Mouse (Mus musculus): ENCODE measurements at regions not wholly inside any gene's neighbourhood (a gene's known extent, or its start where the extent isn't known, plus 50 kb on each side); places are given as distances from the start of the nearest gene placed in this dataset.

DNA sequence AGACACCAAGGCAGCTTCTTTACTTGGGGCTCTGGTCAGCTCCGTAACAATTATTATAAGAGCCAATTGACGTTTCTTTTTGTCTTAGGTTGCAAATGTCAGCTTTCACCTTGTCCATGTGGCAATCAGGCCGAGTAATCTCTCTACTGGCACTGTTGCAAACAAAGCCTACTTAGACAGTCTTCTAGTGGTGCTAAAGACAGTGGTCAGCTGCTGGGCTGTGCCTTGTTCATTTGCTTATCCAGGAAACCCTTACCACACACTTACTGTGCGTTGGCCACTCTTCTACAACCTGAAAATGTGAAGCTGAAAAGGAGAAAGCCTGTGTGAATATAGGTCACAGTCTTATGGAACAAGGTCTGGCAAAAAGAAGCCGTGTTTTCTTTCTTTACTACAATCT lies 181.6 kb upstream of the Rasgrp1 start:
- Histone ChIP-seq H3K27me3 (replicated peaks; ENCODE audit: low read depth, poor library complexity, severe bottlenecking) (no peaks in the 10 kb centered on the region), H3K4me3 (no peak overlapping the region), H3K9me3 (no peaks in the 10 kb centered on the region), H3K4me1 (no peaks in the 10 kb centered on the region), H3K27ac (replicated peaks) (no peak overlapping the region), H3K36me3 (replicated peaks) (no peaks in the 10 kb centered on the region)
- no peak for DNase-seq (ENCODE audit: low spot score)
- WGBS = 81% methylated on average over 5 of the region's 5 CpGs

DNA sequence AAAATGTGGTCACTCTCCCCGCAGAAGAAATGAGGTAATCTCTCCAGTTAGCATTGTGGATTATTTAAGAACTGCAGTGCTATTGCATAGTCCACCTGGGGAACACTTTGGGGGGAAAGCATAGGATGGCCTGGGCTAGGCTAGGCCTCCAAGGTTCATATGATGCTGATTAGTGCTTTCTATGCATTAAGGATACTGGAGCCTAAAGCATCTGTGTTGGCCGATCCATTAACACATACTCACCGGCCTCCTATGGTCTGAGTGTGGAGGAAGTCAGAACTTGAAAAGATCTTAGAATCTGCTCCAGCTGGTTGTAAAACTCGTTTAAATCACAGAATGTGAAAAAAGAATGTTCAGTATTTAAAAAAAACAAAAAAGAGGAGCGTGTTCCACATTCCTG lies 196.1 kb upstream of the Rasgrp1 start:
- no peak overlapping the region for H3K4me3 ChIP-seq
- H3K9me3 ChIP-seq = no peaks in the 10 kb centered on the region
- no peak overlapping the region for H3K27ac ChIP-seq (replicated peaks)
- peaks cover 4% of the 10 kb centered on the region for H3K4me1 ChIP-seq
- no peak for DNase-seq (ENCODE audit: low spot score)
- no peaks in the 10 kb centered on the region for H3K36me3 ChIP-seq (replicated peaks)
- WGBS = 68% methylated on average over 5 of the region's 5 CpGs
- peaks cover 7% of the 10 kb centered on the region; the same call in 1 of the 2 replicates for H3K27me3 ChIP-seq (replicated peaks; ENCODE audit: low read depth, poor library complexity, severe bottlenecking)

GRCm38 (mm10) chr2:117539285-117539684 lies 196.5 kb upstream of the Rasgrp1 start:
- no peaks in the 10 kb centered on the region for H3K9me3 ChIP-seq
- no peak for DNase-seq (ENCODE audit: low spot score)
- no peaks in the 10 kb centered on the region for H3K36me3 ChIP-seq (replicated peaks)
- peaks cover 4% of the 10 kb centered on the region for H3K4me1 ChIP-seq
- WGBS = 38% methylated on average over 3 of the region's 3 CpGs
- H3K27ac ChIP-seq (replicated peaks) = no peak overlapping the region; the same call in 1 of the 2 replicates
- H3K27me3 ChIP-seq (replicated peaks; ENCODE audit: low read depth, poor library complexity, severe bottlenecking) = peaks cover 7% of the 10 kb centered on the region; the same call in 1 of the 2 replicates
- H3K4me3 ChIP-seq = no peak overlapping the region

GRCm38 (mm10) chr2:117541471-117541870 lies 198.7 kb upstream of the Rasgrp1 start:
- Histone ChIP-seq H3K4me1 (peaks cover 4% of the 10 kb centered on the region), H3K27ac (replicated peaks) (no peak overlapping the region), H3K9me3 (no peaks in the 10 kb centered on the region), H3K36me3 (replicated peaks) (no peaks in the 10 kb centered on the region), H3K27me3 (replicated peaks; ENCODE audit: low read depth, poor library complexity, severe bottlenecking) (peaks cover 7% of the 10 kb centered on the region; the same call in 1 of the 2 replicates), H3K4me3 (no peak overlapping the region)
- 20% methylated on average over 6 of the region's 6 CpGs for WGBS
- peak; percentile 68 for DNase-seq (ENCODE audit: low spot score)

GRCm38 (mm10) chr2:117542298-117542697 lies 199.5 kb upstream of the Rasgrp1 start:
- no peaks in the 10 kb centered on the region for H3K36me3 ChIP-seq (replicated peaks)
- peaks cover 4% of the 10 kb centered on the region for H3K4me1 ChIP-seq
- H3K9me3 ChIP-seq = no peaks in the 10 kb centered on the region
- no peak overlapping the region for H3K4me3 ChIP-seq
- H3K27me3 ChIP-seq (replicated peaks; ENCODE audit: low read depth, poor library complexity, severe bottlenecking) = peaks cover 7% of the 10 kb centered on the region; the same call in 1 of the 2 replicates
- peak overlapping the region; percentile 25; the same call in 1 of the 2 replicates for H3K27ac ChIP-seq (replicated peaks)
- DNase-seq (ENCODE audit: low spot score) = no peak
- 84% methylated on average over 4 of the region's 4 CpGs for WGBS

DNA sequence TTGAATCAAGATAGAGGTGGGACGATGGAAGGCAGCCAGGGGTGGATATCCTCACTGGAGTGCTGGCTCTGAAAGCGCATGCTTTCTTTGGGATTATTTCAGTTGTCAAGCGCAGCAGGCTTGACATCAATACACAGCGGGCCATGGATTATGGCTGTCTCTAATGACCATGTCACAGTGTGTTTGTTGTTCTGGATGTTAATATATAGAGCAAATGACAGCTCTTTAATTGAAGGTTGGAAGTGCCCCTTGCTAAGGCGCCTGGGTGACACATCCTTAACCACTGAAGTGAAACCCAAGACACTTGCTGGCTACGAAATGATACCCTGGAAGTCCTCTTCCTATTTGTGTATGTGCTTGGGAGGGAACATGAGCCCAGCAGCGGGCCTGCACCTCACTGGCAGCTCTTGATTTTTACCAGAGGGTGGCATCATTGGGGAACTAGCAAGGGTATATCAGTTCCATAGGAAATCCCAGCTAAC lies 200.5 kb upstream of the Rasgrp1 start:
- Histone ChIP-seq H3K4me3 (no peak overlapping the region), H3K4me1 (peaks cover 4% of the 10 kb centered on the region), H3K36me3 (replicated peaks) (no peaks in the 10 kb centered on the region), H3K27me3 (replicated peaks; ENCODE audit: low read depth, poor library complexity, severe bottlenecking) (peaks cover 7% of the 10 kb centered on the region; the same call in 1 of the 2 replicates), H3K27ac (replicated peaks) (no peak overlapping the region), H3K9me3 (no peaks in the 10 kb centered on the region)
- peak; percentile 23 for DNase-seq (ENCODE audit: low spot score)
- 72% methylated on average over 7 of the region's 7 CpGs for WGBS

- Histone ChIP-seq H3K27ac (replicated peaks) (no peak overlapping the region), H3K9me3 (no peaks in the 10 kb centered on the region), H3K36me3 (replicated peaks) (no peaks in the 10 kb centered on the region), H3K4me1 (no peaks in the 10 kb centered on the region), H3K4me3 (no peak overlapping the region), H3K27me3 (replicated peaks; ENCODE audit: low read depth, poor library complexity, severe bottlenecking) (no peaks in the 10 kb centered on the region)
- DNase-seq (ENCODE audit: low spot score) = no peak
- WGBS = 78% methylated on average over 4 of the region's 4 CpGs
Observed at GRCm38 (mm10) chr2:117548273-117548672, 205.5 kb upstream of the Rasgrp1 start.

DNA sequence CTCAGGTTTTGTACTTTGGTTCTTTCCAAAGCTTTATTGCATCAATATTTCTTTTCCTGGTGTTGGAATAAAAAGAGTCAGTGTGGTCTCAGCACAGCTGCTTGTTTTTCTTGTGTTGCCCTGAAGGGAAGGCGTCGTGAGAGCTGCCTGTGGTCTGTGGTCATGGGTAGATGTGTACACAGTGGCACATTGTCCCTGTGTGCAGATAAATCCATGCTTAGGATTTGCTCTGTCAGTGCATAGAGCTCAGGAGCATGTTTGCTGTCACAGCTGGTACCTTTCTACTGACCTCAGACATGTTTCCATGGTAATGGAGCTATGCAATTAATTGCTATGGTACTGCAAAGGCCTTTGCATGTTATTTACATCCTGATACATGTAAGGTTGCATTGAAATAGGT lies 213.5 kb upstream of the Rasgrp1 start:
- Histone ChIP-seq H3K4me3 (no peak overlapping the region), H3K27ac (replicated peaks) (no peak overlapping the region), H3K36me3 (replicated peaks) (no peaks in the 10 kb centered on the region), H3K4me1 (0 out of 2 replicates have a peak, but pooled peaks cover 3% of the 10 kb centered on the region), H3K27me3 (replicated peaks; ENCODE audit: low read depth, poor library complexity, severe bottlenecking) (no peaks in the 10 kb centered on the region), H3K9me3 (no peaks in the 10 kb centered on the region)
- 57% methylated on average over 2 of the region's 2 CpGs for WGBS
- DNase-seq (ENCODE audit: low spot score) = no peak

GRCm38 (mm10) chr2:117570987-117571386 lies 228.2 kb upstream of the Rasgrp1 start:
- no peaks in the 10 kb centered on the region for H3K36me3 ChIP-seq (replicated peaks)
- peak; percentile 45 for DNase-seq (ENCODE audit: low spot score)
- 61% methylated on average over 7 of the region's 7 CpGs for WGBS
- no peaks in the 10 kb centered on the region for H3K9me3 ChIP-seq
- no peak overlapping the region; the same call in 1 of the 2 replicates for H3K27ac ChIP-seq (replicated peaks)
- H3K27me3 ChIP-seq (replicated peaks; ENCODE audit: low read depth, poor library complexity, severe bottlenecking) = no peaks in the 10 kb centered on the region
- peaks cover 13% of the 10 kb centered on the region; the same call in 1 of the 2 replicates for H3K4me1 ChIP-seq
- H3K4me3 ChIP-seq = no peak overlapping the region

DNA sequence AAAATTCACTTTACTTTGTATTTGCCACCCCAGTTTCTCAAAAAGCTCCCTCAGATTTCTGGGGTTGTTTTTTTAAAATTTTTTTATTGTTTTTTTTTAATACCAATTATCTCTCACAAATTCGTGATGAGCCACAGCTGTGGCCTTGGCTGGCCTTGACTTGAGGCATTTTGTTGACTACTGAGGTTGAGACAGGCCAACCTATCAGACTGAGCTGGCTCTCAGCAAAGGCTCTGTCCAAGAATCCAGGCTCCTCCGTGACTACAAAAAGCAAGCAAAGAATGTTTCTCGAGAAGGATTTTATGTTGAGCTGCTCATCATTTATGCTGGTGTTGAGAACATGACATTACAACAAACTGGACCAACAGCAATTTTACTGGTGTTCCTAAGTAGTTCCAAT lies 244.6 kb upstream of the Rasgrp1 start:
- no peaks in the 10 kb centered on the region for H3K4me1 ChIP-seq
- H3K27ac ChIP-seq (replicated peaks) = no peak overlapping the region
- WGBS = 81% methylated on average over 3 of the region's 3 CpGs
- no peak for DNase-seq (ENCODE audit: low spot score)
- no peak overlapping the region for H3K4me3 ChIP-seq
- H3K27me3 ChIP-seq (replicated peaks; ENCODE audit: low read depth, poor library complexity, severe bottlenecking) = no peaks in the 10 kb centered on the region
- H3K36me3 ChIP-seq (replicated peaks) = no peaks in the 10 kb centered on the region
- H3K9me3 ChIP-seq = no peaks in the 10 kb centered on the region

GRCm38 (mm10) chr2:117595028-117595427 lies 252.2 kb upstream of the Rasgrp1 start:
- no peak overlapping the region for H3K4me3 ChIP-seq
- no peaks in the 10 kb centered on the region for H3K27me3 ChIP-seq (replicated peaks; ENCODE audit: low read depth, poor library complexity, severe bottlenecking)
- H3K36me3 ChIP-seq (replicated peaks) = no peaks in the 10 kb centered on the region
- WGBS = 61% methylated on average over 2 of the region's 2 CpGs
- H3K9me3 ChIP-seq = no peaks in the 10 kb centered on the region
- H3K4me1 ChIP-seq = no peaks in the 10 kb centered on the region
- no peak for DNase-seq (ENCODE audit: low spot score)
- H3K27ac ChIP-seq (replicated peaks) = no peak overlapping the region

DNA sequence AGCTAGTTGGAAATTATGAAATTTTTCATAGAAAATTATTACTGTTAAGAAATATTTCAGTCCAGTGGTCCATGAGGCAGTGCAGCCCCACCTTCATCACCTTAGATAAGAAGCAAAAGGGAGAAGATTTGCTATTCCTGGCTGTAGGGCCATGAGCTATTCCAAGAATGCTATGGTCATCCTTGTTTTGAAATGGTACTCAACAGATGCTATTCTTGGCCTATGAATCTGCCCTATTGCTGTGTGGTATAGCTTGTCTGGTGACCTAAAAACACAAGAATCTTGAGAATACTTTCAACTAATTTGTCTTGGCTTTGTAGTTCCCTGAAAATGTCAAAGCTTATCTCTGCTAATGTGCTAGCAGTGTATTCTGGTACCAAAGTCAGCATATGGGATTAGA lies 254.8 kb upstream of the Rasgrp1 start:
- Histone ChIP-seq H3K27ac (replicated peaks) (no peak overlapping the region), H3K36me3 (replicated peaks) (no peaks in the 10 kb centered on the region), H3K27me3 (replicated peaks; ENCODE audit: low read depth, poor library complexity, severe bottlenecking) (no peaks in the 10 kb centered on the region), H3K4me1 (no peaks in the 10 kb centered on the region), H3K9me3 (no peaks in the 10 kb centered on the region), H3K4me3 (no peak overlapping the region)
- no peak for DNase-seq (ENCODE audit: low spot score)

GRCm38 (mm10) chr2:117614772-117615171 lies 272.0 kb upstream of the Rasgrp1 start:
- DNase-seq (ENCODE audit: low spot score) = peak; percentile 8
- 35% methylated on average over 1 of the region's 1 CpGs for WGBS
- H3K9me3 ChIP-seq = no peaks in the 10 kb centered on the region
- H3K36me3 ChIP-seq (replicated peaks) = no peaks in the 10 kb centered on the region
- H3K4me3 ChIP-seq = no peak overlapping the region
- no peaks in the 10 kb centered on the region for H3K27me3 ChIP-seq (replicated peaks; ENCODE audit: low read depth, poor library complexity, severe bottlenecking)
- H3K27ac ChIP-seq (replicated peaks) = no peak overlapping the region
- peaks cover 10% of the 10 kb centered on the region for H3K4me1 ChIP-seq
